Mouse (Mus musculus) midbrain, embryonic 14.5 days (tissue): Measurements from ENCODE around the gene Rhpn2. TPM values are rescaled to one million over a fixed set of nuclear protein-coding genes. Genes with fewer than 3 reads are reported as not detected.

Experiments used
- ATAC-seq: fragments of 200-750 bp; cut with Nextera tagmentation; 2 replicates; pipeline ENCODE4 v1.8.0; 2017; ENCODE audit warnings: moderate number of reproducible peaks, moderate library complexity; ENCODE audit not compliant: low FRiP score, low TSS enrichment
- DNase-seq: peaks from one replicate; pipeline ENCODE4 v3.0.0-alpha.2; 2015
- H3K27ac ChIP-seq: fragments of 300-500 bp; sonication (generic); replicated peaks from 2 replicates; pipeline ENCODE4 v1.5.1; 2014; ENCODE audit warnings: mild to moderate bottlenecking, low read depth, low read length, moderate library complexity
- H3K27me3 ChIP-seq: fragments of 300-500 bp; sonication (generic); 2 replicates; pipeline ENCODE4 v1.6.1; 2014; ENCODE audit warnings: low read length, control low read depth, mixed read lengths; ENCODE audit not compliant: control insufficient read depth, insufficient read depth
- H3K36me3 ChIP-seq: fragments of 300-500 bp; sonication (generic); 2 replicates; pipeline ENCODE4 v1.6.1; 2014; ENCODE audit warnings: low read length, control low read depth; ENCODE audit not compliant: control insufficient read depth, insufficient read depth
- H3K4me1 ChIP-seq: fragments of 300-500 bp; sonication (generic); 2 replicates; pipeline ENCODE4 v1.6.1; 2014; ENCODE audit warnings: mild to moderate bottlenecking, antibody characterized with exemption, low read length, control low read depth; ENCODE audit not compliant: control insufficient read depth, insufficient read depth
- H3K4me2 ChIP-seq: fragments of 300-500 bp; sonication (generic); 2 replicates; pipeline ENCODE4 v1.6.1; 2014; ENCODE audit warnings: mild to moderate bottlenecking, low read length, moderate library complexity
- H3K4me3 ChIP-seq: fragments of 300-500 bp; sonication (generic); replicated peaks from 2 replicates; pipeline ENCODE4 v1.5.1; 2014; ENCODE audit warnings: low read depth, low read length
- H3K9ac ChIP-seq: fragments of 300-500 bp; sonication (generic); replicated peaks from 2 replicates; pipeline ENCODE4 v1.6.1; 2014; ENCODE audit warnings: mild to moderate bottlenecking, low read length, moderate library complexity
- H3K9me3 ChIP-seq: fragments of 300-500 bp; sonication (generic); 2 replicates; pipeline ENCODE4 v1.6.1; 2016; ENCODE audit warnings: low read length, control low read depth, mixed read lengths; ENCODE audit not compliant: control insufficient read depth
- WGBS: fragments of 180-500 bp; shearing (Covaris S2); extraction: QIAGEN DNeasy Blood & Tissue Kit; methylation state at CpG from one replicate; pipeline ENCODE4 v1.1.7; 2014; 5-methylcytosine and 5-hydroxymethylcytosine counted together
- polyA plus RNA-seq: library from polyadenylated mRNA; unstranded; fragments of >200 nt; fragmentation: Nextera tagmentation; extraction: Ambion mirVana; gene quantifications from 2 replicates; pipeline ENCODE4 v1.2.1, GENCODE M21; 2014

Gene Rhpn2
- polyA plus RNA-seq, 1 experiment from 2014 or later = 1.9 TPM

DNA sequence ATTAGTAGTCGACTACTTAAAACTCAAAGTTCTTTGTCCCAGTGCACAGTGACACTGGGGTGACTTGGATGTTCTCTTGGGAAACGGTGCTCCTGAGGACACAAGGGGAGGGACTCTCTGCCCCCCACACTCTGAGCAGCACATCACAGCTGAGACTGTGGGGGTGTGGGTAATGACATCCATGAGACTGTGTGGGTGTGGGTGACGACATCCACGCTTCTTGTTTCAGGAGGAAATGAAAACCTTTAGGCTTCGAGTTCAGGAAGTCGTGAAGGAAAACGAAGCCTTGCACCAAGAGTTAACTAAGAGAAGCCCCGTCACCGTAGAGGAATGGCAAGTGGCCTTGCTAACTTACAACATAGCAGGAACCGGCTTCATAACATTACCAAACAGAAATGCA is 89.1 kb downstream of the Rhpn2 start:
- no peak for DNase-seq
- H3K9me3 ChIP-seq = no peaks in the 10 kb centered on the region
- no peak overlapping the region for H3K27ac ChIP-seq
- no peak for ATAC-seq
- H3K4me1 ChIP-seq = no peaks in the 10 kb centered on the region
- WGBS = 95% methylated on average over 10 of the region's 10 CpGs
- peaks cover 67% of the 10 kb centered on the region for H3K36me3 ChIP-seq
- H3K9ac ChIP-seq = no peak overlapping the region
- no peak overlapping the region for H3K4me2 ChIP-seq
- H3K27me3 ChIP-seq = no peaks in the 10 kb centered on the region
- H3K4me3 ChIP-seq = no peak overlapping the region

GRCm38 (mm10) chr7:35428146-35428545 is 94.2 kb downstream of the Rhpn2 start:
- Histone ChIP-seq H3K4me2 (no peak overlapping the region), H3K9me3 (no peaks in the 10 kb centered on the region), H3K36me3 (peaks cover 60% of the 10 kb centered on the region), H3K4me1 (no peaks in the 10 kb centered on the region), H3K4me3 (no peak overlapping the region), H3K9ac (no peak overlapping the region), H3K27ac (no peak overlapping the region), H3K27me3 (no peaks in the 10 kb centered on the region)
- WGBS = 93% methylated on average over 10 of the region's 10 CpGs
- ATAC-seq (no peak), DNase-seq (no peak)

DNA sequence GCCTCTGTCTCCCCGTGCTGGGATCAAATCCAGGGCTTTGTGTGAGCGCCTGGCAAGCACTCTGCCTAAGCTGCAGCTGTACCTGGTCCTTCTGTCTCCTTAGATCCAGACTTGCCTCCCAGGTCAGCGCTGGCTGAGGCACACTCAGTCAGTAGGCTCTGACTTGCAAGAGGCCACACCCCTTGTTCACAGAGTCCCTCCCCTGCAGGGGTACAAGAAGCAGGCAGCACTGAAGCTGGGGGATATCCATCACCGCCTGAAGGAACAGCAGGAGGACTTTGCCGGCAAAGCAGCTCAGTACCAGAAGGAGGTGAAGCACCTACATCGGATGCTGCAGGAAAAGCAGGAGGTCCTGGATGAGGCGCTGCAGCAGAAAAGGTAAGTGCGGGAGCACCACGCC is 101.3 kb downstream of the Rhpn2 start:
- Histone ChIP-seq H3K27me3 (no peaks in the 10 kb centered on the region), H3K9me3 (no peaks in the 10 kb centered on the region), H3K36me3 (peaks cover 64% of the 10 kb centered on the region), H3K27ac (no peak overlapping the region), H3K4me1 (no peaks in the 10 kb centered on the region), H3K4me3 (no peak overlapping the region), H3K4me2 (no peak overlapping the region), H3K9ac (no peak overlapping the region)
- DNase-seq = no peak
- 78% methylated on average over 9 of the region's 9 CpGs for WGBS
- no peak for ATAC-seq

Other genes starting within 250 kb of the Rhpn2 start
- 0.61 and 0.88 TPM in 2 replicates for gene Cebpa, start 214.9 kb upstream of the Rhpn2 start, polyA plus RNA-seq
- gene Slc7a10, start 147.8 kb upstream of the Rhpn2 start, polyA plus RNA-seq = 6.5 and 9.6 TPM in 2 replicates
- gene Lrp3, start 118.7 kb upstream of the Rhpn2 start, polyA plus RNA-seq = 33.3 and 35.8 TPM in 2 replicates
- gene Gpatch1, start 15.7 kb upstream of the Rhpn2 start, polyA plus RNA-seq = 19.7 and 22.8 TPM in 2 replicates
- gene Faap24, start 62.7 kb downstream of the Rhpn2 start, polyA plus RNA-seq = 17.7 and 19.1 TPM in 2 replicates
- 19.7 and 27.2 TPM in 2 replicates for gene Cep89, start 62.9 kb downstream of the Rhpn2 start, polyA plus RNA-seq
- gene Slc7a9, start 114.6 kb downstream of the Rhpn2 start, polyA plus RNA-seq = not detected in 2 replicates
- gene Tdrd12, start 203.6 kb downstream of the Rhpn2 start, polyA plus RNA-seq = 0.65 and 0.97 TPM in 2 replicates
- 86.2 and 87.1 TPM in 2 replicates for gene Nudt19, start 222.1 kb downstream of the Rhpn2 start, polyA plus RNA-seq